Mouse (Mus musculus): ENCODE results near the gene Msrb2. TPM values are rescaled to one million over a fixed set of nuclear protein-coding genes. Genes with fewer than 3 reads are reported as not detected.

The Msrb2 gene
- total and polyA plus RNA-seq, 2 experiments = 16.2 to 18.9 TPM

- no peaks in the 10 kb centered on the region for H3K79me2 ChIP-seq (ENCODE audit: control insufficient read depth, insufficient read depth, low read length)
- no peak overlapping the region for H3K9ac ChIP-seq (ENCODE audit: low read depth, low read length)
- no peaks in the 10 kb centered on the region for H3K36me3 ChIP-seq (ENCODE audit: control insufficient read depth, insufficient read depth, low read length)
- no peak overlapping the region for H3K27ac ChIP-seq (replicated peaks; ENCODE audit: insufficient read depth, low read depth, low read length)
- H3K4me3 ChIP-seq (ENCODE audit: insufficient read depth, low read depth, low read length) = no peak overlapping the region
- TF ChIP-seq CTCF (IDR thresholded peaks at IDR 0.05; ENCODE audit: low read depth, low read length) (no peak), POLR2A (IDR thresholded peaks at IDR 0.05; ENCODE audit: extremely low read depth, insufficient read depth, low read length) (no peak)
- no peak for DNase-seq (ENCODE audit: extremely low read depth, low read depth, low spot score)
- H3K27me3 ChIP-seq (ENCODE audit: control insufficient read depth, insufficient read depth, low read length) = peaks cover 15% of the 10 kb centered on the region; the same call in 1 of the 2 replicates
- 10% methylated on average over 31 of the region's 31 CpGs for WGBS
- H3K4me1 ChIP-seq (ENCODE audit: control insufficient read depth, insufficient read depth, low read length) = no peaks in the 10 kb centered on the region
Observed at GRCm38 (mm10) chr2:19429691-19430690, 58.8 kb downstream of the Msrb2 start.

- TF ChIP-seq CTCF (IDR thresholded peaks at IDR 0.05; ENCODE audit: low read depth, low read length) = no peak
- peaks cover 17% of the 10 kb centered on the region; the same call in 1 of the 2 replicates for H3K27me3 ChIP-seq (ENCODE audit: control insufficient read depth, insufficient read depth, low read length)
- no peak overlapping the region for H3K9ac ChIP-seq (ENCODE audit: low read depth, low read length)
- no peak overlapping the region for H3K4me3 ChIP-seq (ENCODE audit: insufficient read depth, low read depth, low read length)
- no peaks in the 10 kb centered on the region for H3K36me3 ChIP-seq (ENCODE audit: control insufficient read depth, insufficient read depth, low read length)
- H3K4me1 ChIP-seq (ENCODE audit: control insufficient read depth, insufficient read depth, low read length) = no peaks in the 10 kb centered on the region
- DNase-seq (ENCODE audit: extremely low read depth, low read depth, low spot score) = no peak
- H3K79me2 ChIP-seq (ENCODE audit: control insufficient read depth, insufficient read depth, low read length) = no peaks in the 10 kb centered on the region
- no peak overlapping the region for H3K27ac ChIP-seq (replicated peaks; ENCODE audit: insufficient read depth, low read depth, low read length)
- 1% methylated on average over 33 of the region's 33 CpGs for WGBS
Observed at GRCm38 (mm10) chr2:19430746-19431145, 59.5 kb downstream of the Msrb2 start.

GRCm38 (mm10) chr2:19431186-19431585, 59.9 kb downstream of the Msrb2 start:
- TF ChIP-seq POLR2A (IDR thresholded peaks at IDR 0.05; ENCODE audit: extremely low read depth, insufficient read depth, low read length) = no peak
- TF ChIP-seq CTCF (IDR thresholded peaks at IDR 0.05; ENCODE audit: low read depth, low read length) = no peak
- H3K27ac ChIP-seq (replicated peaks; ENCODE audit: insufficient read depth, low read depth, low read length) = no peak overlapping the region
- H3K9ac ChIP-seq (ENCODE audit: low read depth, low read length) = no peak overlapping the region
- no peaks in the 10 kb centered on the region for H3K79me2 ChIP-seq (ENCODE audit: control insufficient read depth, insufficient read depth, low read length)
- no peak for DNase-seq (ENCODE audit: extremely low read depth, low read depth, low spot score)
- 3% methylated on average over 18 of the region's 18 CpGs for WGBS
- peaks cover 18% of the 10 kb centered on the region; the same call in 1 of the 2 replicates for H3K27me3 ChIP-seq (ENCODE audit: control insufficient read depth, insufficient read depth, low read length)
- no peaks in the 10 kb centered on the region for H3K36me3 ChIP-seq (ENCODE audit: control insufficient read depth, insufficient read depth, low read length)
- H3K4me3 ChIP-seq (ENCODE audit: insufficient read depth, low read depth, low read length) = no peak overlapping the region
- no peaks in the 10 kb centered on the region for H3K4me1 ChIP-seq (ENCODE audit: control insufficient read depth, insufficient read depth, low read length)

- Histone ChIP-seq H3K27ac (replicated peaks; ENCODE audit: insufficient read depth, low read depth, low read length) (no peak overlapping the region), H3K4me3 (ENCODE audit: insufficient read depth, low read depth, low read length) (no peak overlapping the region), H3K79me2 (ENCODE audit: control insufficient read depth, insufficient read depth, low read length) (no peaks in the 10 kb centered on the region), H3K36me3 (ENCODE audit: control insufficient read depth, insufficient read depth, low read length) (no peaks in the 10 kb centered on the region), H3K27me3 (ENCODE audit: control insufficient read depth, insufficient read depth, low read length) (peaks cover 15% of the 10 kb centered on the region; the same call in 1 of the 2 replicates), H3K9ac (ENCODE audit: low read depth, low read length) (no peak overlapping the region), H3K4me1 (ENCODE audit: control insufficient read depth, insufficient read depth, low read length) (no peaks in the 10 kb centered on the region)
- TF ChIP-seq CTCF (IDR thresholded peaks at IDR 0.05; ENCODE audit: low read depth, low read length) (no peak), POLR2A (IDR thresholded peaks at IDR 0.05; ENCODE audit: extremely low read depth, insufficient read depth, low read length) (no peak)
- DNase-seq (ENCODE audit: extremely low read depth, low read depth, low spot score) = no peak
- 4% methylated on average over 41 of the region's 41 CpGs for WGBS
Observed at GRCm38 (mm10) chr2:19431614-19432323, 60.5 kb downstream of the Msrb2 start.

GRCm38 (mm10) chr2:19444346-19444745, 73.1 kb downstream of the Msrb2 start:
- Histone ChIP-seq H3K27me3 (ENCODE audit: control insufficient read depth, insufficient read depth, low read length) (peaks cover 10% of the 10 kb centered on the region), H3K4me3 (ENCODE audit: insufficient read depth, low read depth, low read length) (no peak overlapping the region)
- 3% methylated on average over 9 of the region's 9 CpGs for WGBS

More at GRCm38 (mm10) chr2:19444346-19444745, 73.1 kb downstream of the Msrb2 start:
- Histone ChIP-seq H3K79me2 (ENCODE audit: control insufficient read depth, insufficient read depth, low read length) (no peaks in the 10 kb centered on the region), H3K36me3 (ENCODE audit: control insufficient read depth, insufficient read depth, low read length) (no peaks in the 10 kb centered on the region), H3K9ac (ENCODE audit: low read depth, low read length) (no peak overlapping the region), H3K4me1 (ENCODE audit: control insufficient read depth, insufficient read depth, low read length) (no peaks in the 10 kb centered on the region), H3K27ac (replicated peaks; ENCODE audit: insufficient read depth, low read depth, low read length) (no peak overlapping the region)
- no peak for TF ChIP-seq POLR2A (IDR thresholded peaks at IDR 0.05; ENCODE audit: extremely low read depth, insufficient read depth, low read length)
- no peak for TF ChIP-seq CTCF (IDR thresholded peaks at IDR 0.05; ENCODE audit: low read depth, low read length)
- no peak for DNase-seq (ENCODE audit: extremely low read depth, low read depth, low spot score)

Other genes starting within 250 kb of the Msrb2 start
- not detected in 2 replicates for gene Armc3, start 172.1 kb upstream of the Msrb2 start, total RNA-seq (2014; rRNA removed)
- not detected in 2 replicates for gene Armc3, start 172.1 kb upstream of the Msrb2 start, polyA plus RNA-seq (2012; rRNA removed)
- not detected in 2 replicates for gene Ptf1a, start 74.2 kb downstream of the Msrb2 start, total RNA-seq (2014; rRNA removed)
- not detected in 2 replicates for gene Ptf1a, start 74.2 kb downstream of the Msrb2 start, polyA plus RNA-seq (2012; rRNA removed)
- gene 4921504E06Rik, start 182.5 kb downstream of the Msrb2 start, total RNA-seq (2014; rRNA removed) = not detected in 2 replicates
- not detected in 2 replicates for gene 4921504E06Rik, start 182.5 kb downstream of the Msrb2 start, polyA plus RNA-seq (2012; rRNA removed)